Mouse (Mus musculus) C2C12 (cell line): ENCODE data around the gene Adcy9. TPM values are rescaled to one million over a fixed set of nuclear protein-coding genes. Genes with fewer than 3 reads are reported as not detected.

ENCODE experiments used
- H3K27me3 ChIP-seq: one replicate; pipeline ENCODE4 v1.6.1; 2011; ENCODE audit not compliant: control insufficient read depth, insufficient read depth, insufficient read length
- H3K36me3 ChIP-seq: one replicate; pipeline ENCODE4 v1.6.1; 2011; ENCODE audit not compliant: control insufficient read depth, insufficient read depth
- H3K4me3 ChIP-seq: one replicate; pipeline ENCODE4 v1.5.1; 2011; ENCODE audit warnings: mild to moderate bottlenecking, control low read depth; ENCODE audit not compliant: poor library complexity, insufficient read depth, severe bottlenecking
- H3K79me2 ChIP-seq: one replicate; pipeline ENCODE4 v1.6.1; 2011; ENCODE audit not compliant: control insufficient read depth, insufficient read depth
- H3K79me3 ChIP-seq: one replicate; pipeline ENCODE4 v1.6.1; 2011; ENCODE audit warnings: low read depth, control low read depth
- H3ac ChIP-seq: one replicate; pipeline ENCODE3; 2011; ENCODE audit warnings: low read depth; ENCODE audit not compliant: control insufficient read depth, insufficient read length
- CEBPB ChIP-seq: IDR thresholded peaks from one replicate; pipeline ENCODE4 v1.6.1; 2011; ENCODE audit warnings: low read depth, mild to moderate bottlenecking, control low read depth, moderate library complexity
- CTCF ChIP-seq: IDR thresholded peaks from one replicate; pipeline ENCODE4 v1.5.1; 2011; ENCODE audit not compliant: control insufficient read depth, insufficient read depth, insufficient read length
- FOSL1 ChIP-seq: IDR thresholded peaks from one replicate; pipeline ENCODE4 v1.8.0; 2011; ENCODE audit warnings: mild to moderate bottlenecking, low read length; ENCODE audit not compliant: poor library complexity, insufficient read depth, severe bottlenecking
- MAX ChIP-seq: IDR thresholded peaks from one replicate; pipeline ENCODE4 v1.6.1; 2011; ENCODE audit warnings: mild to moderate bottlenecking, control low read depth
- MYOD1 ChIP-seq: IDR thresholded peaks from one replicate; pipeline ENCODE4 v1.6.1; 2011; ENCODE audit warnings: low read depth; ENCODE audit not compliant: control insufficient read depth, insufficient read length
- MYOG ChIP-seq: IDR thresholded peaks from one replicate; pipeline ENCODE4 v1.6.1; 2011; ENCODE audit not compliant: control insufficient read depth, insufficient read length; ENCODE audit errors: extremely low read depth
- USF1 ChIP-seq: IDR thresholded peaks from one replicate; pipeline ENCODE4 v1.6.1; 2011; ENCODE audit warnings: low read depth, mild to moderate bottlenecking, control low read depth, moderate library complexity
- polyA plus RNA-seq: library from polyadenylated mRNA; unstranded; fragments of >200 nt; fragmentation: generic; extraction: Trizol; gene quantifications from one replicate; pipeline ENCODE4 v1.2.1, GENCODE M21; 2012; ENCODE audit warnings: missing spikeins

The Adcy9 gene
- polyA plus RNA-seq, 1 experiment, result 2.2 TPM

- Histone ChIP-seq H3K4me3 (no peak overlapping the region), H3K79me2 (no peaks in the 10 kb centered on the region), H3ac (no peak overlapping the region), H3K27me3 (no peaks in the 10 kb centered on the region), H3K79me3 (no peaks in the 10 kb centered on the region), H3K36me3 (no peaks in the 10 kb centered on the region)
- TF ChIP-seq USF1 (no peak), MAX (no peak), CEBPB (no peak), CTCF (no peak), FOSL1 (no peak), MYOG (no peak), MYOD1 (no peak)
Observed at GRCm38 (mm10) chr16:4333788-4334187, 86.5 kb downstream of the Adcy9 start.

DNA sequence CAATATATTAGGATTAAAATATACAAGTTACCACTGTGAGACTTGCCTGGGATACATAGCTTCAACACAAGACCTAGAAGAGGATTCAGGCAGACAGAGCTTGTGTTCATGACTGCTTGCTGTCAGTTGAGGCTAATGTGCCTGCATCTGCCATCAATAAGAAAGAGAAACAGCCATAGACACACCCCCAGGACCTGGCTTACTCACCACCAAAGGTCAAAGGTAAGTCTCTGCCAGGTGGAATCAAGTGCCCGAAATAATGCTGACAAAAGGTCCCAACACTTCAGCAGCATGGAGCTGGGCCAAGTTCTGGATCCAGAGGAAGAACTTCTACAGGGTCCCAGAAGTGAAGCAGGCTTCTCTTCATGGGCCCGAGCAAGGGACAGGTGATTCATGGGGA, 86.9 kb downstream of the Adcy9 start:
- Histone ChIP-seq H3K79me2 (no peaks in the 10 kb centered on the region), H3K36me3 (no peaks in the 10 kb centered on the region), H3K27me3 (no peaks in the 10 kb centered on the region), H3K79me3 (no peaks in the 10 kb centered on the region), H3ac (no peak overlapping the region), H3K4me3 (no peak overlapping the region)
- no peak for TF ChIP-seq USF1
- TF ChIP-seq MAX, result no peak
- no peak for TF ChIP-seq FOSL1
- TF ChIP-seq CTCF, result no peak
- no peak for TF ChIP-seq CEBPB
- no peak for TF ChIP-seq MYOG
- no peak for TF ChIP-seq MYOD1

- no peaks in the 10 kb centered on the region for H3K79me2 ChIP-seq
- TF ChIP-seq MYOD1 (no peak), MAX (no peak), USF1 (no peak), FOSL1 (no peak), MYOG (no peak), CEBPB (no peak), CTCF (no peak)
- no peak overlapping the region for H3K4me3 ChIP-seq
Observed at GRCm38 (mm10) chr16:4327081-4327480, 93.2 kb downstream of the Adcy9 start.

GRCm38 (mm10) chr16:4325801-4326200, 94.5 kb downstream of the Adcy9 start:
- Histone ChIP-seq H3K4me3 (no peak overlapping the region), H3K79me2 (no peaks in the 10 kb centered on the region)

More at GRCm38 (mm10) chr16:4327081-4327480, 93.2 kb downstream of the Adcy9 start:
- no peaks in the 10 kb centered on the region for H3K79me3 ChIP-seq
- no peaks in the 10 kb centered on the region for H3K27me3 ChIP-seq
- no peak overlapping the region for H3ac ChIP-seq
- H3K36me3 ChIP-seq, result no peaks in the 10 kb centered on the region

DNA sequence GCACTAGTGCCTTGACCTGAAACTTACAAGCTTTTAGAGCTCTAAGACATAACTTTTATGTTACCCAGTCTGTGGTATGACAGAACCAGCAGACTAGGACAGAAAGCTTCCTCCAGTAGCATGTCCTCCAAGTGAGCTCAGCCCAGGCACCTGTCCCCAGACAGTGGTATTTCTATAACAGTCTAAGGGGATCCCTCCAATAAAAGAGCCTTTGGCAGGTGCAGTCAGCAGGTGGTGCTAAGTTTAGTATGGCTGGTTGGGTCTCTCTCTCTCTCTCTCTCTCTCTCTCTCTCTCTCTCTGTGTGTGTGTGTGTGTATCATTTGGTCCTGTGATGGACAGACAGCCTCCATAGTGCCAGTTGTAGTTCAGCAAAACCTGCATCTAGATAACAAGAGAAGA, 95.3 kb downstream of the Adcy9 start:
- no peaks in the 10 kb centered on the region for H3K79me3 ChIP-seq
- no peak overlapping the region for H3ac ChIP-seq
- H3K36me3 ChIP-seq, result no peaks in the 10 kb centered on the region
- H3K4me3 ChIP-seq, result no peak overlapping the region
- no peaks in the 10 kb centered on the region for H3K27me3 ChIP-seq
- TF ChIP-seq USF1, result no peak
- TF ChIP-seq MYOG, result no peak
- no peak for TF ChIP-seq MAX
- no peak for TF ChIP-seq FOSL1
- TF ChIP-seq CTCF, result no peak
- TF ChIP-seq MYOD1, result no peak
- no peak for TF ChIP-seq CEBPB
- no peaks in the 10 kb centered on the region for H3K79me2 ChIP-seq

More at GRCm38 (mm10) chr16:4325801-4326200, 94.5 kb downstream of the Adcy9 start:
- no peak overlapping the region for H3ac ChIP-seq
- H3K36me3 ChIP-seq, result no peaks in the 10 kb centered on the region
- no peaks in the 10 kb centered on the region for H3K27me3 ChIP-seq
- H3K79me3 ChIP-seq, result no peaks in the 10 kb centered on the region
- no peak for TF ChIP-seq CEBPB

DNA sequence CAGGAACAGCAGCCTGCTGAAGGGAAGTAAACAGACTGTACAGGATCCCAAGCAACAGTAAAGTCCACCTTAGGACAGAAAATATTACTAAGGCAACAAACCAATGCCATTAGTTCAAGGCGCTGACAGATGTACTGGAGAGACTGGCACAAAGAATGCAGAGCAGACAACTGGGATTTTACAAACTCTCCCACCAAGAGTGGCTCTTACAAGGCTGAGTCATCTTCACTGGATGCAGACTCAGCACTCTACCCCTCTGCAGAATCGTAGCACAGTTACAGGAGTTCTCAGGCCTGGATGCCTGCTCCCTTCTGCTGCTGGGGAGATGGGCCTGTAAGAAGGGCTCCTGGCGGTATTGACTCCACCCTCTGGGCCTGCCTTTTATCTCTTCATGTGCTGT, 99.4 kb downstream of the Adcy9 start:
- H3K4me3 ChIP-seq, result no peak overlapping the region
- H3ac ChIP-seq, result no peak overlapping the region
- no peaks in the 10 kb centered on the region for H3K79me2 ChIP-seq
- no peak for TF ChIP-seq MAX
- no peak for TF ChIP-seq CTCF
- no peak for TF ChIP-seq FOSL1
- no peak for TF ChIP-seq CEBPB
- TF ChIP-seq USF1, result no peak
- no peak for TF ChIP-seq MYOD1
- no peak for TF ChIP-seq MYOG
- no peaks in the 10 kb centered on the region for H3K79me3 ChIP-seq
- no peaks in the 10 kb centered on the region for H3K27me3 ChIP-seq
- no peaks in the 10 kb centered on the region for H3K36me3 ChIP-seq
